In the genomic region with DNA sequence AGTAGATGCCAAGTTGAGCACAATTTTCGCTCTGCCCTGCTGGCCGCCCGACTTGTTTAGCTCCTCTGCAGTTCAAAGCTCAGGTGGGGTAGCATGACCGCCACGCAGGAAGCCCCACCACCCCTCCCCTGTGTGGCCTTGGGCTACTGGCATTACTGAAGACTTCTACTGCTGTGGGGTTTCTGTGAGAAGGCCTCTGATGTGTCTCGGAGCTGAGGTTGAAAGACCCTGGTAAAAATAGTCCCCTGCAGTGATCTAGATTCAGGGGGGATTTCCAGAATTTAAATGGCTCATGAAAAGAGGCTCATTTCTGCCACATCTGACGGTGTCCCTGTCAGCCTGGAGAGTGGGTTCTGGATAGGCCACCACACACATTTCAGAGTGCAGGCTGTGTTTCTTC, we compare ENCODE assay signal across 21 mouse cellular contexts. TPM values are rescaled to one million over a fixed set of nuclear protein-coding genes. Genes with fewer than 3 reads are reported as not detected.
A peak's percentile ranks its signal among the peaks of the same experiment; 100 is the strongest.
DNase-seq lines count a peak whose midpoint lies in the region; ATAC-seq and TF ChIP-seq lines count a peak whose summit lies in the region.
"Had no signal": no experiment of that assay in that cellular context is flagged by ENCODE, and none has a peak within 500 bp of the region (broad histone marks: within the 10 kb centered on the region; RNA-seq: fewer than 3 reads in every experiment).

No protein-coding gene starts in this region.

- peaks cover 18% of the 10 kb centered on the region for H3K4me1 ChIP-seq in forebrain, embryonic 13.5 days
- peaks cover 15% of the 10 kb centered on the region for H3K4me1 ChIP-seq in forebrain, embryonic 15.5 days
- H3K4me1 ChIP-seq in stomach, postnatal 0 days (replicated peaks; ENCODE audit: control insufficient read depth, insufficient read depth): 0 out of 2 replicates have a peak, but pooled peaks cover 2% of the 10 kb centered on the region
- H3K4me1 ChIP-seq: hindbrain, embryonic 15.5 days; stomach, embryonic 15.5 days had no signal

- no peak for ATAC-seq in forebrain, embryonic 13.5 days
- no peak for ATAC-seq in forebrain, embryonic 15.5 days (replicated peaks)
- ATAC-seq in stomach, postnatal 0 days (ENCODE audit: low FRiP score, low TSS enrichment): no peak
- ATAC-seq: liver, embryonic 12.5 days had no signal

- H3K9me3 ChIP-seq in forebrain, embryonic 13.5 days (replicated peaks): 0 out of 2 replicates have a peak, but pooled peaks cover 4% of the 10 kb centered on the region
- H3K9me3 ChIP-seq in forebrain, embryonic 15.5 days: no peaks in the 10 kb centered on the region
- H3K9me3 ChIP-seq in stomach, postnatal 0 days (ENCODE audit: control insufficient read depth, low read length): no peaks in the 10 kb centered on the region
- H3K9me3 ChIP-seq: heart, embryonic 10.5 days; hindbrain, embryonic 15.5 days; limb, embryonic 10.5 days; liver, embryonic 12.5 days; lung, embryonic 15.5 days; stomach, embryonic 15.5 days had no signal

- no peak overlapping the region for H3K4me3 ChIP-seq in forebrain, embryonic 13.5 days
- no peak overlapping the region for H3K4me3 ChIP-seq in forebrain, embryonic 15.5 days
- no peak overlapping the region for H3K4me3 ChIP-seq in stomach, postnatal 0 days (ENCODE audit: low read depth, low read length)
- H3K4me3 ChIP-seq: erythroblast, embryonic 14.5 days; heart, embryonic 10.5 days; hindbrain, embryonic 15.5 days; limb, embryonic 10.5 days; liver, embryonic 12.5 days; lung, embryonic 15.5 days; myocyte; stomach, embryonic 15.5 days had no signal

- DNase-seq in thymus, adult 18-20 months: peak; percentile 37 to 59
- no peak for DNase-seq in thymus, postnatal 0 days (ENCODE audit: low spot score)
- peak; percentile 77 for DNase-seq in naive thymus-derived CD4-positive, alpha-beta T cell, adult 2 months (ENCODE audit: low read depth)
- no peak for DNase-seq in stomach, postnatal 0 days (ENCODE audit: low spot score)
- DNase-seq in left cerebral cortex, adult 11 months (ENCODE audit: low spot score): no peak
- no peak for DNase-seq in testis, postnatal 14 days (ENCODE audit: low spot score)
- DNase-seq: adrenal gland, postnatal 25 days; cerebellum, postnatal 10 days; gastrocnemius, postnatal 36 days; heart, postnatal 14 days; kidney, adult 2 months had no signal

- no peak for TF ChIP-seq EP300 in stomach, postnatal 0 days (optimal IDR thresholded peaks at IDR 0.05)

- no peak for TF ChIP-seq CTCF in stomach, postnatal 0 days (IDR thresholded peaks at IDR 0.05; ENCODE audit: low read depth)

- 47% methylated on average over 7 of the region's 7 CpGs for WGBS in forebrain, embryonic 13.5 days
- 38% methylated on average over 7 of the region's 7 CpGs for WGBS in forebrain, embryonic 15.5 days
- 68% methylated on average over 7 of the region's 7 CpGs for WGBS in stomach, postnatal 0 days

- H3K27me3 ChIP-seq in forebrain, embryonic 13.5 days: no peaks in the 10 kb centered on the region
- H3K27me3 ChIP-seq in forebrain, embryonic 15.5 days: no peaks in the 10 kb centered on the region
- no peaks in the 10 kb centered on the region; the same call in 1 of the 2 replicates for H3K27me3 ChIP-seq in stomach, postnatal 0 days (ENCODE audit: control insufficient read depth, insufficient read depth, low read length)
- H3K27me3 ChIP-seq: hindbrain, embryonic 15.5 days; lung, embryonic 15.5 days; stomach, embryonic 15.5 days had no signal

- H3K36me3 ChIP-seq in forebrain, embryonic 13.5 days (ENCODE audit: poor library complexity, severe bottlenecking): no peaks in the 10 kb centered on the region
- no peaks in the 10 kb centered on the region for H3K36me3 ChIP-seq in forebrain, embryonic 15.5 days
- no peaks in the 10 kb centered on the region for H3K36me3 ChIP-seq in stomach, postnatal 0 days (ENCODE audit: control insufficient read depth, insufficient read depth, low read length)
- H3K36me3 ChIP-seq: heart, embryonic 10.5 days; hindbrain, embryonic 15.5 days; limb, embryonic 10.5 days; liver, embryonic 12.5 days; lung, embryonic 15.5 days; stomach, embryonic 15.5 days had no signal

- no peak overlapping the region for H3K4me2 ChIP-seq in forebrain, embryonic 13.5 days
- no peak overlapping the region for H3K4me2 ChIP-seq in forebrain, embryonic 15.5 days (replicated peaks)
- no peak overlapping the region for H3K4me2 ChIP-seq in stomach, postnatal 0 days (replicated peaks; ENCODE audit: low read depth)
- H3K4me2 ChIP-seq: hindbrain, embryonic 15.5 days; liver, embryonic 12.5 days; lung, embryonic 15.5 days; stomach, embryonic 15.5 days had no signal

- no peak overlapping the region for H3K9ac ChIP-seq in forebrain, embryonic 13.5 days
- no peak overlapping the region for H3K9ac ChIP-seq in forebrain, embryonic 15.5 days (replicated peaks)
- H3K9ac ChIP-seq in stomach, postnatal 0 days (ENCODE audit: low read length): no peak overlapping the region
- H3K9ac ChIP-seq: hindbrain, embryonic 15.5 days; liver, embryonic 12.5 days; lung, embryonic 15.5 days; stomach, embryonic 15.5 days had no signal

- peak overlapping the region; percentile 64; the same call in 1 of the 2 replicates for H3K27ac ChIP-seq in forebrain, embryonic 13.5 days
- no peak overlapping the region for H3K27ac ChIP-seq in forebrain, embryonic 15.5 days (replicated peaks)
- H3K27ac ChIP-seq in stomach, postnatal 0 days (replicated peaks): no peak overlapping the region
- H3K27ac ChIP-seq: heart, embryonic 10.5 days; hindbrain, embryonic 15.5 days; liver, embryonic 12.5 days; lung, embryonic 15.5 days; stomach, embryonic 15.5 days had no signal

RNA-seq across cellular contexts. Expression of a gene that starts 30.1 kb away (rescaled TPM):
- polyA plus RNA-seq in forebrain, embryonic 13.5 days (2015; fragmentation: Nextera tagmentation; extraction: Ambion mirVana): 0.26 and 0.91 TPM in 2 replicates
- 0.09 TPM in 1 of 2 replicates, not detected in the other for polyA plus RNA-seq in forebrain, embryonic 15.5 days (2015; fragmentation: Nextera tagmentation; extraction: Ambion mirVana)
- 90.8 and 112 TPM in 2 replicates for polyA plus RNA-seq in thymus, postnatal 0 days (2015; fragmentation: Nextera tagmentation; extraction: Ambion mirVana)
- polyA plus RNA-seq in stomach, postnatal 0 days (2015; fragmentation: Nextera tagmentation; extraction: Ambion mirVana): 0.15 and 0.22 TPM in 2 replicates
- polyA plus RNA-seq: myocyte had no signal

RNA-seq across cellular contexts. Expression of a gene that starts 37.5 kb away (rescaled TPM):
- not detected in 2 replicates for polyA plus RNA-seq in forebrain, embryonic 13.5 days (2015; fragmentation: Nextera tagmentation; extraction: Ambion mirVana)
- not detected in 2 replicates for polyA plus RNA-seq in forebrain, embryonic 15.5 days (2015; fragmentation: Nextera tagmentation; extraction: Ambion mirVana)
- 0.17 and 0.33 TPM in 2 replicates for polyA plus RNA-seq in thymus, postnatal 0 days (2015; fragmentation: Nextera tagmentation; extraction: Ambion mirVana)
- not detected in 2 replicates for polyA plus RNA-seq in stomach, postnatal 0 days (2015; fragmentation: Nextera tagmentation; extraction: Ambion mirVana)
- polyA plus RNA-seq: erythroblast, embryonic 14.5 days; heart, embryonic 10.5 days; hindbrain, embryonic 15.5 days; kidney, adult 2 months; limb, embryonic 10.5 days; liver, embryonic 12.5 days; lung, embryonic 15.5 days; myocyte; stomach, embryonic 15.5 days had no signal

Comparison
In these comparisons a context has a peak if more than half of its experiments do, and no peak if none do; other contexts are left out.
1. DNase-seq: peak in thymus, adult 18-20 months (2 of 2) and naive thymus-derived CD4-positive, alpha-beta T cell, adult 2 months (single experiment); none in thymus, postnatal 0 days (single experiment), stomach, postnatal 0 days (single experiment), left cerebral cortex, adult 11 months (single experiment) and testis, postnatal 14 days (single experiment).
2. RNA of a gene that starts 30.1 kb away (polyA plus RNA-seq): 90.8 to 112 TPM in thymus, postnatal 0 days; 0.26 to 0.91 TPM in forebrain, embryonic 13.5 days, 0.15 to 0.22 TPM in stomach, postnatal 0 days and 0.09 TPM in forebrain, embryonic 15.5 days; every median in the first group is over 10 times any median in the second.